Mouse (Mus musculus) testis, postnatal 14 days (tissue): ENCODE measurements around the gene Sema4d.

Experiments used
- DNase-seq: peaks from one replicate; pipeline ENCODE4 v3.0.0; 2021; ENCODE audit warnings: low spot score

The Sema4d gene

GRCm38 (mm10) chr13:51727364-51727763 is 66.2 kb downstream of the Sema4d start:
- no peak for DNase-seq

GRCm38 (mm10) chr13:51725926-51726574 is 67.5 kb downstream of the Sema4d start:
- DNase-seq, result no peak

- DNase-seq, result no peak
These were observed 68.1 kb downstream of the Sema4d start for GRCm38 (mm10) chr13:51725446-51725845.

GRCm38 (mm10) chr13:51724566-51724965 is 69.0 kb downstream of the Sema4d start:
- DNase-seq, result no peak

- no peak for DNase-seq
These were observed 70.4 kb downstream of the Sema4d start for GRCm38 (mm10) chr13:51723114-51723513.

GRCm38 (mm10) chr13:51720556-51720955 is 73.0 kb downstream of the Sema4d start:
- DNase-seq, result no peak

- DNase-seq, result no peak
These were observed 74.3 kb downstream of the Sema4d start for GRCm38 (mm10) chr13:51719256-51719655.

- DNase-seq, result no peak
These were observed 76.9 kb downstream of the Sema4d start for GRCm38 (mm10) chr13:51716350-51717263.

- DNase-seq, result no peak
These were observed 81.5 kb downstream of the Sema4d start for GRCm38 (mm10) chr13:51712022-51712421.

- DNase-seq, result no peak
These were observed 82.8 kb downstream of the Sema4d start for GRCm38 (mm10) chr13:51710738-51711137.

GRCm38 (mm10) chr13:51705882-51706854 is 87.4 kb downstream of the Sema4d start:
- DNase-seq, result no peak

GRCm38 (mm10) chr13:51703893-51704292 is 89.7 kb downstream of the Sema4d start:
- DNase-seq, result no peak

- no peak for DNase-seq
These were observed 95.2 kb downstream of the Sema4d start for GRCm38 (mm10) chr13:51698318-51698717.

GRCm38 (mm10) chr13:51697897-51698296 is 95.7 kb downstream of the Sema4d start:
- no peak for DNase-seq

GRCm38 (mm10) chr13:51697455-51697854 is 96.1 kb downstream of the Sema4d start:
- DNase-seq, result no peak

GRCm38 (mm10) chr13:51696481-51696880 is 97.1 kb downstream of the Sema4d start:
- no peak for DNase-seq

- no peak for DNase-seq
These were observed 104.9 kb downstream of the Sema4d start for GRCm38 (mm10) chr13:51688688-51689087.

- DNase-seq, result no peak
These were observed 106.6 kb downstream of the Sema4d start for GRCm38 (mm10) chr13:51686966-51687365.

- DNase-seq, result no peak
These were observed 108.1 kb downstream of the Sema4d start for GRCm38 (mm10) chr13:51685290-51685966.

- DNase-seq, result no peak
These were observed 111.9 kb downstream of the Sema4d start for GRCm38 (mm10) chr13:51681634-51682033.

GRCm38 (mm10) chr13:51681076-51681475 is 112.5 kb downstream of the Sema4d start:
- no peak for DNase-seq
